Mouse (Mus musculus) myocyte (in vitro differentiated cells): ENCODE results near the gene Med12.

Experiments used
- CEBPB ChIP-seq: IDR thresholded peaks from 2 replicates; pipeline ENCODE4 v1.6.1; 2011; ENCODE audit warnings: mild to moderate bottlenecking, moderate library complexity; ENCODE audit not compliant: poor library complexity, insufficient read depth, severe bottlenecking
- E2F4 ChIP-seq: IDR thresholded peaks from one replicate; pipeline ENCODE4 v1.6.1; 2011; ENCODE audit warnings: mild to moderate bottlenecking, control low read depth, moderate library complexity; ENCODE audit not compliant: insufficient read depth
- MAX ChIP-seq: IDR thresholded peaks from one replicate; pipeline ENCODE4 v1.6.1; 2011; ENCODE audit warnings: low read depth, mild to moderate bottlenecking, control low read depth
- MYOD1 ChIP-seq, 3 experiments: IDR thresholded peaks; one replicate each; pipeline ENCODE4 v1.6.1; 2011; ENCODE audit warnings: control low read depth in 2 of 3, low read depth in 2 of 3, mild to moderate bottlenecking in 2 of 3, moderate library complexity in 1 of 3; ENCODE audit not compliant: insufficient read length in 2 of 3, control insufficient read depth in 1 of 3
- MYOG ChIP-seq, 3 experiments: IDR thresholded peaks; one replicate each; pipeline ENCODE4 v1.6.1; 2011; ENCODE audit warnings: control low read depth in 2 of 3, low read depth in 2 of 3, mild to moderate bottlenecking in 2 of 3; ENCODE audit not compliant: insufficient read length in 2 of 3, control insufficient read depth in 1 of 3, insufficient read depth in 1 of 3
- POLR2A ChIP-seq: IDR thresholded peaks from one replicate; pipeline ENCODE4 v1.6.1; 2011; ENCODE audit warnings: low read depth, mild to moderate bottlenecking, control low read depth, moderate library complexity; ENCODE audit not compliant: insufficient read length
- POLR2AphosphoS2 ChIP-seq: IDR thresholded peaks from one replicate; pipeline ENCODE4 v1.6.1; 2011; ENCODE audit warnings: low read depth, control low read depth; ENCODE audit not compliant: insufficient read length
- SRF ChIP-seq: IDR thresholded peaks from one replicate; pipeline ENCODE4 v1.6.1; 2011; ENCODE audit warnings: low read depth; ENCODE audit not compliant: control insufficient read depth, insufficient read length
- TCF12 ChIP-seq: IDR thresholded peaks from one replicate; pipeline ENCODE4 v1.6.1; 2011; ENCODE audit warnings: mild to moderate bottlenecking, control low read depth; ENCODE audit not compliant: poor library complexity, insufficient read depth, severe bottlenecking
- USF1 ChIP-seq: IDR thresholded peaks from one replicate; pipeline ENCODE4 v1.6.1; 2011; ENCODE audit warnings: low read depth, mild to moderate bottlenecking, control low read depth, moderate library complexity

DNA sequence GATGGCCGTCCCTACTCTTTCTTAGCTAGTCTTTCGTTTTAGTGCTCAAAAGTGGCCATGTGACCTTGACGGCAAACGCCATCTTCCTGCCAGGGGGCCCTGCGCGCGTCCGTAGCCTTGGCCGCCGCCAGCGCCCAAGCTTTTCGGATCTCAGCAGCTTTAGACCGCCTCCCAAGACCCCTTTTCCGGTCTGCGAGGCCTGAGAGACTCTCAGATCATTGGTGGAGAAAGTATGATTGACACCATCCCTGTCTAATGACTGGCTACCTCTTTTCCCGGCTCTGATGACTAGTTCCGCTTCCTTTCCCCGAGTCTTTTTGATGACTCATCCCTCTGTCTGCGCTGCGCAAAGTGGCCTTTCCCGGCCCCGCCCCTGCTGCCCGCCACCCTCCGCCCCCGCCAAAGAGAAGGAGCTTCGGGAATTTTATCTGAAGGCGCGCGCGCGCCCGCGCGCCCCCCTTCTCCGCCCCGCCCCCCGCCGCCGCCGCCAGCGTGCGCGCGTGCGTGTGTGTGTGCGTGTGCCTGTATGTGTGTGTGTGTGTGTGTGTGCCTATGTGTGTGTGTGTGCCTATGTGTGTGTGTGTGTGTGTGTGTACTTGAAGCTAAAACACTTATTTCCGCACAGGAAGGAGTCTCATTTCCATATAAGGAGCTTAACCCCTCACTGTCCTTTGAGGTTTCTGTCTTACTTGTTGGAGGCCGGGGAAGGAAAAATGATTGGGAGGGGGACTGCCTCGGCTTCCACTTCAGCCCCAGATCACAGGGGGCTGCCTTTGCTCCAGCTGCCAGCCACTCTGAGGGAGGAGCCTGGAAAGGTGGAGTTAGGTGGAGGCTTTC lies 58.8 kb downstream of the Med12 start:
- TF ChIP-seq MAX (no peak), TCF12 (no peak), POLR2A (peak; percentile 73), USF1 (peak; percentile 55), CEBPB (no peak), MYOG (IDR thresholded peaks at IDR 0.05; ENCODE audit: control insufficient read depth in 1 of 3, insufficient read depth in 1 of 3, insufficient read length in 2 of 3, low read depth in 2 of 3) (peak in 1 of 3 experiments; percentile 5), POLR2AphosphoS2 (peak; percentile 52), MYOD1 (IDR thresholded peaks at IDR 0.05; ENCODE audit: control insufficient read depth in 1 of 3, insufficient read length in 2 of 3, low read depth in 2 of 3) (peak in 1 of 3 experiments; percentile 11), E2F4 (no peak), SRF (peak; percentile 75)
